Mouse (Mus musculus) adrenal gland, postnatal 25 days (tissue): ENCODE data around the gene Tmem95. TPM values are rescaled to one million over a fixed set of nuclear protein-coding genes. Genes with fewer than 3 reads are reported as not detected.

Experiments used
- DNase-seq: peaks from one replicate; pipeline ENCODE4 v3.0.0; 2021; ENCODE audit warnings: mixed read lengths
- total RNA-seq: library from RNA; stranded (reverse); gene quantifications from 2 replicates; pipeline ENCODE4 v1.2.3, GENCODE M21; 2021

Gene Tmem95
- total RNA-seq, 1 experiment from 2014 or later: not detected

DNA sequence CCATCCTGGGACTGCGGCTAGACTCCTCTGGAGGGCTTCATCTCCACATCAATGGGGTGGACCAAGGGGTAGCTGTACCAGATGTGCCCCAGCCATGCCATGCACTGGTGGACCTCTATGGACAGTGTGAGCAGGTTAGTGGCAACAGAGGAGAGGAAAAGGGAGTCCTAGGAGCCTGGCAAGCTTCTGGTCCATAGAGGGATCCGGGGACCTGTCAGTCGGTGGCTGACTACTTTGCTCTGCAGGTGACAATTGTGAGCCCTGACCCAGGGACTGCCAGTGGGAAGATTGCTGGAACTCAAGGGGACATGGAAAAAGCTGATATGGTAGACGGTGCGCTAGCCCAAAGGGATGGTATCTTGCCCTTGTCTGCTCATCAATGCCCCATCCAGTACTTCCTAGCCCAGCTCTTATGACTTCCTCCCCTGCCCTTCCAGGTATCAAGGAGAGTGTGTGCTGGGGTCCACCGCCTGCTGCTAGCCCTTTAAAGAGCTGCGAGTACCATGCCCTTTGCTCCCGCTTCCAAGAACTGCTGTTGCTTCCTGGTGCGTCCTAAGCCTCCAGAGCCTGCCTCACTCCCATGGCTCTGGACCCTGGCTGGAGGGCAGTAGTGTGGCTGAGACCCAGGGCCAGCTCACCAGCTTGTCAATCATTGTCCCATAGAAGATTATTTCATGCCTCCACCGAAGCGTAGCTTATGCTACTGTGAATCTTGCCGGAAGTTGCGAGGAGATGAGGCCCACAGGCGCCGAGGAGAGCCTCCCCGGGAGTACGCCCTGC is 33.2 kb upstream of the Tmem95 start:
- no peak for DNase-seq

DNA sequence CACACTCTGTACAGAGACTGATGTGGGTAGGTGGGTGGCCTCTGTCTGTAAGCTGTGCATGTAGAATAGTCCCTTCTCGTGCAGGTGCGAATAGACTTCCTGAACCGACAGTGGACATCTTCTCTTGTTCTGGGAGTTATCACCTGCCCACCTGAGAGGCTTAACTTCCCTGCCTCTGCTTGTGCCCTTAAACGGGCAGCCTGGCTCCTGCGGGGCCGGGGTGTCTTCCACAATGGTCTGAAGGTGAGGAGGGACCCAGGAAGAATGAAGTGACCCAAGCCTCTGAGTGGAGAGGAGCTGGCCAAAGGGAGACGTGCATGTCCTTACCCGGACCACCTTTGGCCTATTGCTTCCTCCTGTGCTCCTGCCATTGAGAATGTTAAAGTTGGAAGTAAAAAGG is 32.4 kb upstream of the Tmem95 start:
- no peak for DNase-seq

DNA sequence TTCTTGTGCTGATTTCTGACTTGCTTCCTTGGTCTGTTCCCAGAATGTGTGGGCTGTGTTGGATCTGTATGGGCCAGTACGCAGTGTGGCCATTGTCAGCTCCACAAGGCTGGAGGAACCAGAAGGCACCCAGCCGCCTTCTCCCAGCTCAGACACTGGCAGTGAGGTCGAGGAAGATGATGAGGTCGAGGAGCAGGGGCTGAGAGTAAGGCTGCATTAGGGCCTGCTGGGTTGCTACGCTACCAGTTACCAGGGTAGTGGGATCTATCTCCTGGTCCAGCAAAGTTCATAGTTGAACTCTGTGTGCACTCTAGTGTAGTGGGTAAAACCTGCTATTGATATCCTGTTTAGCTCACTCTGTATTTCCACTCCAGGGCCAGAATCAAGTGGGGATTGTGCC is 31.4 kb upstream of the Tmem95 start:
- DNase-seq: no peak

DNA sequence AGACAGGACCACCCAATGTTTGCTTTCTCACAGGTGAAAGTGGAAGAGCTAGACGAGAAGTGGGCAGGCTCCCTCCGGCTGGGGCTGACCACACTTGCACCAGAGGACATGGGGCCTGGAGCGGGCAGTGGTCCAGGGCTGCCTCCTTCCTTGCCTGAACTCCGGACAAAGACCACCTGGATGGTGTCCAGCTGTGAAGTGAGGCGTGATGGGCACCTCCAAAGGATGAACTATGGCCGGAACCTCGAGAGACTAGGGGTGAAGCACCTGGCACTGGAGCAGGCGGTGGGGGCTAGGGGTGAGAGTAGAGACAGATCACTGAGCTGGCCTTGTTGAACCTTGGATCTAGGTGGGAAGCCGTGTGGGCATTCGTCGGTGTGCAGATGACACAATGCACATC is 30.8 kb upstream of the Tmem95 start:
- no peak for DNase-seq

DNA sequence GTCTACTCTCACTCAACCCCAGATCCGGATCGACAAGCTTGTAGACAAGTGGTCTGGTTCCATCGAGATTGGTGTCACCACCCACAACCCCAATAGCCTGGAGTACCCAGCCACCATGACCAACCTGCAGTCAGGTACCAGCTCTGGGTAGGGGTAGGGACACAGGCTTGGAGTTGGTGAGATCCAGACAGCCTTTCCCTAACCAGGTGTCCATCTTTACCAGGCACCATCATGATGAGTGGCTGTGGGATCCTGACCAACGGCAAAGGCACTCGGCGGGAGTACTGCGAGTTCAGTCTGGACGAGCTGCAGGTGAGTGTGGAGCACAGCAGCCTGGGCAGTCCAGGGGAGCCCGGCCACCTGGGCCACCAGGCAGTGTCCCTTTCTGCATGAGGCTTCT is 26.5 kb upstream of the Tmem95 start:
- no peak for DNase-seq

DNA sequence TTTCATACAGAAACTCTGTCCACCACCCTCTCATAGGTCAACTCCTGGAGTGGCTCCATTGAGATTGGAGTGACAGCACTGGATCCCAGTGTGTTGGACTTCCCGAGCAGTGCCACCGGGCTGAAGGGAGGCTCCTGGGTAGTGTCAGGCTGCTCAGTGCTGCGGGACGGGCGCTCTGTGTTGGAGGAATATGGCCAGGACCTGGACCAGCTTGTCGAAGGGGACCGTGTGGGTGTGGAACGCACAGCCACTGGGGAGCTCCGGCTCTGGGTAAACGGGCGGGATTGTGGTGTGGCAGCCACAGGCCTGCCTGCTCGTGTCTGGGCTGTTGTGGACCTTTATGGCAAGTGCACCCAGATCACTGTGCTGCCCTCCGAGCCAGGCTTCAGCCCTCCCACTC is 25.2 kb upstream of the Tmem95 start:
- no peak for DNase-seq

DNA sequence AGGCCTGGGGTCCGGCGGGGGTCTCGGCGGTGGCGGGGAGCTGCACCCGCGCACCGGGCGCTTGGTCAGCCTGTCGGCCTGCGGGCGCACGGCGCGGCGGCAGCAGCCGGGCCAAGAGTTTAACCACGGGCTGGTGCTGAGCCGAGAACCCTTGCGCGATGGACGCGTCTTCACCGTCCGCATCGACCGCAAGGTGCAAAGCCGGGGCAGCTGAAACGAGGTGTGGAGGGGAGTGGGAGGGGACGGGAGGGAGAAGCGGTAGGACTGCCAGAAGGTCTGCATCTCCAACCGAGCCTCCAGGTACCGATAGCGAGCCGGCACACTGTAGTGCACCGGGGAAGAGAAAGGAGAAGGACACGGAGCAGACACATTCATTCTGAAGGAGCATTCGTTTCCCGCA is 24.2 kb upstream of the Tmem95 start:
- DNase-seq: no peak

DNA sequence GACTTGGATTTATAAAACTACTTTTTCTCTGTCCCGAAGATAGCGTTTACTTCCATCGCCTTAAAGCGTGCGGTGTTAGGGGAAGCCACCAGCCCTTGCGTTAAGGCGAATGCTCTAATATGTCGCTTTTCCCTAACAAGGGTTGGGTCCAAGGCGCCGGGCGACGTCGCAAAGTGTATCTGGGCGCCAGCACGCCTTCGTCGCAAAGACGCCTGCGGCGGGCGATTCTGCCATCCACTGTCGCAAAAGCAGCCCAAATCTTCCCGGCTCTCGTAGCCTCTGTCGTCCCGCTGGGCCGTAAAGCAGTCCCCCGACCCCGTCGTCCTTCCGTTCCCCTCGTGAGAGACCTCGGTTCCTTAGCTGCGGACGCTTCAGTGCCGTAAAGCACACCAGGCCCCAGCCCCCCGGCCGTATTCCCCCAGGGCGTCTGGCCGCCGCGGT is 23.6 kb upstream of the Tmem95 start:
- peak; percentile 90 for DNase-seq

DNA sequence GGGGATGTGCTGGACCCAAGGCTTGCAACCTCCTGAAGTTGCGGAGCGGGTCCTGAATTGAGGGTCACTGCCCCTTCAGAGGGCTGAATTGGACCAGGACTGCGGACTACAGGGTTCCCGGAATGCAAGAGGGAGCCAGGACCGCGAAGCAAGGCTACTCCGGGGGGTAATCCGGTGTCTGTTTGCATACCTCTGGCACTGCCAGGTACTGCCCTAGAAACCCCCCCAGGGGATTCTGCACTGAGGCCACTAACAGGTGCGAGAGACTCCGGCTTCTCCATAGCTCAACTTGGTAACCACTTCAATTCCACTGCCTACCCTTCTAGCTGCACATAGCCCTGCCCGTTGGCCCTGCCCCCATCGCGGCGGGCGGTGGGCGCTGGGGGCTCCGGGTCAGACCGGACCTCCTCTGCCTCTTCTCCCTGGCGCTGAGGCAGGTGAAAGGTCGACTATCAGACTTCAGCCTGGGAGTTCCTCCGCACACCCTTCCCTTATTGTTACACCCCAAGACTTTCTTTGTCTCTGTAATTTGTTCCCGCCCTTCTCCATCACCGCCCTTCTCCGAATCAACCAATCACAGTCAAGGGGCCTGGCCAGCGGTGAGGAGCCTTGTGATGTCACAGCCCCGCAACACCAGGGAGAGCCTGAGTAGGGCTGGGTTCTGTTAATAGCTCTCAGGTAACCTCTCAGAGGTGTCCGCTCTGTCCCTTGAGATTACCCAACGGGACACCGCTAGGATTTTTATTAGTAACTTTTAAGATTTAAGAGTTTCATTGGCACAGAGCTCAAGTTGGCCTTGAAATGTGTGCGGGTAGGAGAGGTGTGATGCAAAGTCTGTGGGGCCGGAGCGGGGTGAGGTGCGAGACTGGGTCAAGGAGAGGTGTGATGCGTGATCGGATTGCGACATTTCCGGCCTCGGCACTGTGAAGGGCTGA is 22.9 kb upstream of the Tmem95 start, which contains the start of the genes 2810408A11Rik and Neurl4:
TSS of gene 2810408A11Rik (minus strand) at position 517 of the 935 bp plus-strand sequence.
TSS of gene Neurl4 (plus strand) at position 602 of the 935 bp plus-strand sequence.
- peak; percentile 83 for DNase-seq

DNA sequence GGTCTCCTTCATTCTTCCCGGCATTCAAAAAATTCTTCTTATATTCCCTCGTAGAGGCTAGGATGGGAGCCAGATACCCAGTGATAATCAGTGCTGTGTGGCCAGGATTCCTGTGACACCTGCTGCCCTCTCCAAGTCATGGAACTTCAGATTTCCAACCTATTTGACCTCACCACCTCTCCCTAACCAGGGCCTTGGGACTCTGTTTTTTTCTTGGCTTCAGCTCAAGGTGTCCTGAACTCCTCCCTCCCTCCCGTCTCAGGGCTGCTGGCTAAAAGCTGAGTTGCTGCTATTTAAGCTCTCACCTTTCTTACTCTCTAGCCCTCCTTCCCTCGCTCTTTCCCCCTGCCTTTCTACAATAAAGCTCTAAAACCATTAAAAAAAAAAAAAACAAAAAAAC is 22.1 kb upstream of the Tmem95 start:
- DNase-seq: no peak

DNA sequence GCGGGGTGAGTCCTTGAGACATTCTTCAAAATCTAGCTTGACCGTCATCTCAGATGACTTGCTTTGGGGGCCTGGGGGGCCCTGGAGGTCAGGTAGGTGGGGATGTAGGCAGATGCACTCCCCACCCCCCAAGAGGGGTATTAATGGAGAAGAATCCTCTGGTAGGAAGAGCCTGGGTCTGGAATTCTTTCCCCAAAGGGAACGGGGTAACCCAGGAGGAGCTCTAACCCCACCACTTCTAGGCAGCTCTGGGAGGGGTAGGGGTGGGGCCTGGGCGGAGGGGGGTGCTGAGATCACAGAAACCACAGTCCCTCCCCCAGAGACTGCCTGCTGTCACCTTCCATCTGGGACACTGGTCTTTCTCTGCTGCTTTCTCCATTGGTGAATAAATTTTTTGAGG is 17.5 kb upstream of the Tmem95 start, which contains the start of gene Acap1:
TSS of gene Acap1 (minus strand) at position 249 of the 400 bp plus-strand sequence.
- no peak for DNase-seq

DNA sequence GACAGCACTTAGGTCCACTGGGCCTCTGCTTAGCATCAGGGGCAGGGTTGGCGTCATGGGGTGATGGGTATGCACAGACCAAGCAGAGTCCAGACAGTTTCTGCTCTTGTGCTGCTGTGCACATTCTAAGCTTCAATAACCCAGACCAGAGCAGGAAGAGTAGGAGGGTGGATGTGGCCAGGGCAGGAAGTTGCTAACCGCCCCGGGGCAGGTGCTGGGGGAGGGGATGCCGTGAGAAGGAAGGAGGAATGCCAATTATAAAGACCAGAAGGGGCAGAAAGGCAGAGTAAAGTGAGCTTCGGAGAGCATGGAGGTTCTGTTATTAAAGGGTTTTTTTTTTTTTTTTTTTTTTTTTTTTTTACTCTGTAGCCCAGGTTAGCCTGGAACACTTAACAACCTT is 16.9 kb upstream of the Tmem95 start:
- no peak for DNase-seq

DNA sequence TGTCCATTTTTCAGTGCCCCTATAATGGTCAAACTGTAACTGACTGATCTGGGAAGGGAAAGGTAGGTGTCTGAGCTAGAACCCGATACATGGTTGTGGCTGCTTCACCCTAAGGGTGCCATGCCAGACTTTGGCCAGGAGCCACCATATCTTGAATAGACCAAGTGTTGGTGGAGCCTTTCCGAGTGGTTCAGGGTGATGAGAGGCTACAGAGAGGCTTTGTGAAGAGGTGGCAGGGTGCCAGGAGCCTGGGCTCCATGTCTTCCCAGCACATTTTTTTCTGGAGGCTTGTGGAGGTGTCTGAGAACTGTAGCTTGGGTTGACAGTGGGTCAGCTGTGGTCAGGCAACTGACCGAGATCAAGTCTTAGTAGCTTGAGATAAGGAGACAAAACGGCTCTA is 13.7 kb upstream of the Tmem95 start:
- DNase-seq: no peak

DNA sequence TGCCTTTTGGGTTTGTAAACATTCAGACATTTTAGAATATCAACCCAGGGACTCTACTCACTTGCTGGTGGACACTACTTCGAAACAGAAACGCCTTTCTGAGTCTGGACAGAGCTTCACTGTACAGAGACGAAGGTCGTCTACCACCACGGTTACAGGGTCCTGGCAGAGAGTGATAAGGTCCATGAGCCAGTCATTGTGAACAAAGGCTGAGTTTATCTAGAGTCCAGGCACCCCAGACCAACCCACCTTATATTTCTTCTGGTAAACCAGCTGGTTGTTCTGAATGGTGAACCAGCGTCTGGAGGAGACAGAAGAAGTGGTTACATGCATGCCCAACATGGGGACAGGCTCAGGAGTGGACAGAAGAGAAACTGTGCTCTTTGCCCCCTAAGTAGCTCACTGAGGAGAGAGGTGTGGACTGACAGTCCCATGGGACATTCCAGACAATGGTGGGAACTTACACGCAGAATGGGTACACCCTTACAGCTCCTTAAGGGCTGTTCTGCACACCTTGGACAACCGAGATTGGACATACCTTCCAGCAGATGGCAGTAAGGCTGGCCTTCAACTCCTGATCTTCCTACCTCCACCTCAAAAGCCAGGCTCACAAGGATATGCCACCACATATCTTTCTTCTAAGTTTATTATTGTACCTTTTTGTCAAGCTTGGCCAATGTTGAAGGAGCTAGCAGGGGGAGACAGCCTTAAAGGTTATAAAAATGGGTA is 9.3 kb upstream of the Tmem95 start:
- DNase-seq: no peak

DNA sequence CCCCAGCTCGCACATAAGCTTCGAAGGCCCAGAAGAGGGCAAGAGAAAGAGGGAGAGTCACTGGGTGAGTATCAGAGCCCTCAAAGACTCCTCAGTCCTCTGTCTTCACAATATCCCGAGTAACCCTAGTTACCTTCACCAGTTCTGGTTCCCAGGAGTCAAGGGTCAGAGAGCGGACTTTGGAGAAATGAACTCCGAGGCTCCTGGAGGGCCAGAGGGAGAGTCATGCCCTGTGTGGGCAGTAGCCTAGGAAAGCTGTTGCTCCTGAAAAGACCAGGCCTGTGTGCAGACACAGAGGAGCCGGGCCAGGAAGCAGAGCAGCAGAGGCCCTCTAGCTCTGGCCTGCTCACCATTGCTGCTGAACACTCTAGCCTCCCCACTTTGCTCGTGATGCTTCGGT is 6.8 kb upstream of the Tmem95 start:
- no peak for DNase-seq

DNA sequence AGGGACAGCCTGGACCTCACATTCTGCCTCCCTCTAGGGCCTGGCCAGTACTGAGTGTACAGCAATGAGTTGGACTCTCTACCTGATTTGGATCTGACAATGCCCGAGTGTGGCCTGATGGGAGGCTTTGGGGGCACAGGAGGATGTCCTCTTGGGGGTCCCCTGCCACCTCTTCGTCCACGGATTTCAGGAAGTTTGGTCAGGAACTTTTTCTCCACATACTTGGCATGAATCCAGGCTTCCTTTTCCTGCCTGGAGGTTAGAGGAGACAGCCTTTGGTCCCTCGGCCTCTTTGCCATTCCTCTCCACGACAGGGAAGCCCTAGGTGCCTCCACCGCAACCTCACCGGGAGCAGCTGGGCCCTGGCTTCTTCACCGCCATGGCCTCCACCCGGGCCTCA is 6.4 kb upstream of the Tmem95 start:
- no peak for DNase-seq

DNA sequence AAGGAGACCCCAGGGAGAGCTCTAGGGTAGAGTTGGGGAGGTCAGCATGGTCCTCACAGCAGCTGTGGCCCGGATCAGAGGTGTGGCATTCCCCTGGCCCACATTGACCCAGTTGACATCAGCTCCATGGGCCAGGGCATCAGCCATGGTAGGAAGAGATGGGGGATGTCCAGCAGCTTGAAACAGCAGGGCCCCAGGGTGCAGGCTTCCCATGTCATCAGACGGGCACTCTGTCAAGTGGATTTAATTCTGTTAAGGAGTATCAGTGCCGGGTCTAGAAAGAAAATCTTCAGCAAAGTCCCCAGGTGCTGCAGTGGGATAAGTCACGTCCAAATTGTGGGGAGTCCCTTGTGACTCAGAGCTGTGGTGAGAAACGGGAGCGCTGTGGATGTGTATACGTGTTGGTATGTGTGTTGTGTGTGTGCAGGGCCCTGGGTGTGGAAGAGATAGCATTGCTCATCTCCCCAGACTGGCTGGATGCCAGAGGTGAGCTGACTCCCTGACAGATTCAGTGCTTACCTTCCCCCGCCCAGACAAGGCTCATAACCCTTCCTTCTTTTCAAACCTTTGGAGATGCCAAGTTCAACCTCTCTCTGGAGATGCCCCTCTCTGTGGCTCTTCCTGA is 5.8 kb upstream of the Tmem95 start:
- peak; percentile 36 for DNase-seq

DNA sequence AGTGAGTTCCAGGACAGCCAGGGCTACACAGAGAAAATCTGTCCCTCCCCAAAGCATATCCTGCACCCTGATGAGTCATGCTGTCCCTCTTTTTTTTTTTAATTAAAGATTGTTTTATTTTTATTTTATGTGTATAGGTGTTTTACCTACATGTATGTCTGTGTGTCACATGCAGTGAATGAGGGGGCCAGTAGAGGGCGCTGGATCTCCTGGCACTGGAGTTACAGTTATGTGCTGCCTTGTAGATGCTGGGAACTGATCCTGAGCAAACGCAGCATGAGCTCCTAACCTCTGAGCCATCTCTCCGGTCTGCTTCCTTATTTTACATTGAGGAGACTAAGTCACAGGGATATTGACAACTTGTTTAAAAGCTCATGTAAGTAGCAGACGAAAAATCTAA is 5.2 kb upstream of the Tmem95 start:
- DNase-seq: no peak

DNA sequence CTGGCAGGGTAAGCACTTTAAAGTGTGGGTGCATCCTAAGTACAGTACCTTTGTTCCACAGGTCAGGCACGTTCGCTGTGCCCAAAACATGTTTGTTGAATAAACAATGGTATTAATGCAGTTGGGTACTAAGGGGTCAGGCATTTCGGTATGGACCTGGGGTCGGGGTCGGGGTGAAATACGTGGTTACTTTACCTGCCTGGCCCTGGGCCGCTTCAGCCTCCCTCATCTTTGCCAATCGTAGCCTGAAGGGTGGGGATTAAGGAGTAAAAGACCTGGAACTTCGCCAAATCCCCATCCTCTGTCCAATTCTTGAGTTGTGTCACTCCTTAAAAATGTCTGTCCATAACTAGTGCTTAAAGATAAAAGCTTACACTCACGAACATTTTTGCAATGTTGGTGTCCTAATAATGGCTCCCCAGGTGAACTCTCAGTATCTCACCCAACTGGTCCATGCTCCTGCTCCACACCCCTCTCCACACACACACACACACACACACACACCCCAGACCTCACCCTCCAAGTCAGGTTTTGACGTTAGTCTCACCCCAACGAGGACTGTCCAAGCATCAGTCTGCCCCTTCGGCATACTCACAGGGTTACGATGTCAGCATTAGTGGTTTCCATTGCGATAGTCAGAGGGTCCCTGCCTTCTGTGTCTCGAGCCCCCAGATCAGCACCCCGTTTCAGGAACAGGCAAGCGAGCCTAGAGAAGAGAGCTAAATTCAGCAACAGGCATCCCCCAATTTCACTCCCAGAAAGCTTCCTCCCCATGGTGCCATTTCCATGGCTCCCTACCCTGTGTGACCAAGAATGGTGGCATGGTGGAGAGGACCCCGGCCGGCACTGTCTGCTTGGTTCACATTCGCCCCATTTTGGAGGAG is 4.2 kb upstream of the Tmem95 start:
- DNase-seq: no peak

DNA sequence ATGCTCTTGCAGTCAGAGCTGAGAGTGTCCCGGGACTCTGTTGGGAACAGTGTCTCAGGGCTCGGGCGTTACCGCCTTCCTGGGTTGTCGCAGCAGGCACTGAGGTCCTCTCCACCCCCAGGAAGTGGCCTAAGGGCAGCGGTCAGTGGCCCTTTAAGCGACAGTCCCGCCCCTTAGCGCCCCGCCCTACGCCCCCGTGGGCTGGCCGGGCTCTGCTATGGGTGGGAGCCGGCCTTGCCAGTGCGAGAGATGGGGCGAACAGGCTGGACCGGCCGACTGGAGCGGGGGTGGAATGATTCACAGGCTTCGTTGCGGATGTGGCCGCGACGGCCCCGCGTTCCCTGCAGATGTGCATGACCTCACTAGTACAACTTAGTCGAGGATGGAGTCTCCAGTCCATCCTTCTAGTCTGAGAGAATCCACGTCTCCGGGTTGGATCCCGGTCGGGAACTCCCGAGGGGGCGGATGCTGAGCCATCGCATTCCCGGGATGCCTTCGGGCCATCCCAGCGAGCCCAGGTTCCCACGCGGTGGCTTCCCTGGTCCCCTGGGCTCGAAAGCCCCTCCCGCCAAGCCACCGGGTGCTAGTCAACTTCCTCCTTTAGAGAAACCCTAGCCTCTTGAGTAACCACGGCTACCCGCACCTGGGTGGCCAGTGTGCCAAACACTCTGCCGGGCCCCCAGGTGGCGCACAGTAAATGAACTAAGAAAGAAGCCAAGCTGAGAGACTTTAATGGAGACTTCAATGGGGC is 3.2 kb upstream of the Tmem95 start, which contains the start of gene Kctd11:
TSS of gene Kctd11 (minus strand) at position 554 of the 751 bp plus-strand sequence.
- peak; percentile 91 for DNase-seq
